Mouse (Mus musculus) embryonic fibroblast, embryonic 13.5 days (primary cell): ENCODE data around the gene Slc25a28. TPM values are rescaled to one million over a fixed set of nuclear protein-coding genes. Genes with fewer than 3 reads are reported as not detected.

Experiments
- H3K27ac ChIP-seq: 2 replicates; pipeline ENCODE4 v1.5.1; 2012; ENCODE audit warnings: low read length, control low read depth, inconsistent platforms; ENCODE audit not compliant: insufficient read depth
- H3K4me1 ChIP-seq: 2 replicates; pipeline ENCODE4 v1.6.1; 2011; ENCODE audit warnings: low read length; ENCODE audit not compliant: control insufficient read depth, insufficient read depth
- H3K4me3 ChIP-seq: 2 replicates; pipeline ENCODE4 v1.5.1; 2011; ENCODE audit warnings: mild to moderate bottlenecking, control low read depth, low read length; ENCODE audit not compliant: insufficient read depth
- CTCF ChIP-seq: IDR thresholded peaks from 2 replicates; pipeline ENCODE4 v1.5.1; 2011; ENCODE audit warnings: mild to moderate bottlenecking, control low read depth, low read length, moderate library complexity, borderline replicate concordance; ENCODE audit not compliant: insufficient read depth
- POLR2A ChIP-seq: IDR thresholded peaks from 2 replicates; pipeline ENCODE4 v1.6.1; 2011; ENCODE audit warnings: low read depth, mild to moderate bottlenecking, control low read depth, low read length, moderate library complexity
- polyA plus RNA-seq: library from polyadenylated mRNA; stranded (reverse); fragments of >200 nt; gene quantifications from 2 replicates; pipeline ENCODE4 v1.2.4, GENCODE M21; 2011; ENCODE audit warnings: low read depth; ENCODE audit not compliant: missing spikeins, insufficient read length

Gene Slc25a28
- polyA plus RNA-seq, 1 experiment, result 16.0 TPM

GRCm38 (mm10) chr19:43662176-43662967 is 12.3 kb downstream of the Slc25a28 start:
- no peak overlapping the region for H3K27ac ChIP-seq
- TF ChIP-seq POLR2A (no peak), CTCF (no peak)

DNA sequence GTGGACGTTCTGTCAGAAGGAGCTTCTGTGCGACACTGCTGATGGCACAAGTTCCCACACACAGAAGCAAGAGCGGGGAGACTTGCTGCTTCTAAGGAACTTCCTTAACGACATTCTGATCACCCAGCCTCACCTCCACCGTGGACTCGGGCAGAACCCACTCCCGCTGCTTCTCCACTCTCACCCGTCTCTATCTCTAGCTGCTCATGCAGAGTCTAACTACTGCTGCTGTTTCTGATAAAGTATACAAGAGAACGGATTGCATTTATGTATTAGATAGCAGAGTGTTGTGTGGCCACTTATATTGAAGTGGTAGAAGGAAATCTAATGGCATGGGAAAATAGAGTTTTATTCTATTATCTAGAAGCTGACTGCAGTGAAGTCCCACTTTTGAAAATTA is 13.9 kb downstream of the Slc25a28 start:
- TF ChIP-seq POLR2A (no peak), CTCF (no peak)
- Histone ChIP-seq H3K27ac (no peak overlapping the region), H3K4me3 (no peak overlapping the region), H3K4me1 (0 out of 2 replicates have a peak, but pooled peaks cover 2% of the 10 kb centered on the region)

More at GRCm38 (mm10) chr19:43662176-43662967, 12.3 kb downstream of the Slc25a28 start:
- H3K4me1 ChIP-seq, result peaks cover 5% of the 10 kb centered on the region; the same call in 1 of the 2 replicates
- no peak overlapping the region for H3K4me3 ChIP-seq

DNA sequence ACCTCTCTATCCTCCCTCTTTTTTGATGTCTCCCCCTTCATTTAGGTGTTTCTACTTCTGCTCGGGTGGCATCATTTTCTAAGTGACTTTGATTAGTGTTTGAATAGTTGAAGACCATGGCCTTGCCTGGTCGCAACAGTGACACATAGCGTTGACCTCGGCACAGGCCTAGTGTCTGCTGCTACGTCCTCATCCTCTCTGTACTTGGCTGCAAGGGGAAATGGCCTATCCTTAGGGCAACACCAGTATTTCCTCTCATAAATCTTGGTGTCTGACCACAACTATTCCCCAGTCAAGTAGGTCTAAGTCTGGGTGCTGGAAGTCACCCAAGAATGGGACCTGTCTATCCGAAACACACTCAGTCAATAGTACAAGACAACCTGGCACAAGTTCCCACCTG is 15.0 kb downstream of the Slc25a28 start:
- H3K4me3 ChIP-seq, result no peak overlapping the region
- no peak overlapping the region for H3K27ac ChIP-seq
- TF ChIP-seq CTCF, result no peak
- no peak for TF ChIP-seq POLR2A
- H3K4me1 ChIP-seq, result 0 out of 2 replicates have a peak, but pooled peaks cover 2% of the 10 kb centered on the region

GRCm38 (mm10) chr19:43655735-43656492 is 18.8 kb downstream of the Slc25a28 start:
- no peaks in the 10 kb centered on the region for H3K4me1 ChIP-seq
- no peak for TF ChIP-seq POLR2A
- peak; percentile 91 for TF ChIP-seq CTCF
- no peak overlapping the region for H3K27ac ChIP-seq
- H3K4me3 ChIP-seq, result no peak overlapping the region

- Histone ChIP-seq H3K4me3 (no peak overlapping the region), H3K4me1 (no peaks in the 10 kb centered on the region), H3K27ac (no peak overlapping the region)
- no peak for TF ChIP-seq CTCF
Observed at GRCm38 (mm10) chr19:43651241-43651785, 23.4 kb downstream of the Slc25a28 start.

- no peak overlapping the region for H3K27ac ChIP-seq
- TF ChIP-seq CTCF, result no peak
- TF ChIP-seq POLR2A, result no peak
- H3K4me3 ChIP-seq, result no peak overlapping the region
- no peaks in the 10 kb centered on the region for H3K4me1 ChIP-seq
Observed at GRCm38 (mm10) chr19:43648343-43648742, 26.3 kb downstream of the Slc25a28 start.

DNA sequence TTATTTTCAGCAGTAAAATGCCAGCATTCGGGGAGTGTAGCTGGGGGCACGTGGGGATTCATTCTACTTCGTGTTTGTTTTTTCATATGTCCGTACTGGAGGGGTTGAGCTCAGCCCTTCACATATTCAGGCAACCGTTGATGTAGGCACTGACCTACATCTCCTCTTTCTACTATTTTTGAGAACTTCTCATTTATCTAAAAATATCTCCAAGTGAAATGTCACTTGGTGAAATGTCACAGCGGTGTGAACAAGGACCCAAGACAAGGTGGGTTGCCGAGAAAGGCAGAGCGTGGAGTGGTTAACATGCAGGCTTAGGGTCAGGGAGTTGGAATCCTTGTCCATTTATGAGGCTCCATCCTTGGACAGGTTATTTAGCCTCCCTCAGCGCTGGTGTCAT is 27.4 kb downstream of the Slc25a28 start:
- no peak for TF ChIP-seq CTCF
- TF ChIP-seq POLR2A, result no peak
- Histone ChIP-seq H3K4me3 (no peak overlapping the region), H3K27ac (no peak overlapping the region), H3K4me1 (no peaks in the 10 kb centered on the region)

DNA sequence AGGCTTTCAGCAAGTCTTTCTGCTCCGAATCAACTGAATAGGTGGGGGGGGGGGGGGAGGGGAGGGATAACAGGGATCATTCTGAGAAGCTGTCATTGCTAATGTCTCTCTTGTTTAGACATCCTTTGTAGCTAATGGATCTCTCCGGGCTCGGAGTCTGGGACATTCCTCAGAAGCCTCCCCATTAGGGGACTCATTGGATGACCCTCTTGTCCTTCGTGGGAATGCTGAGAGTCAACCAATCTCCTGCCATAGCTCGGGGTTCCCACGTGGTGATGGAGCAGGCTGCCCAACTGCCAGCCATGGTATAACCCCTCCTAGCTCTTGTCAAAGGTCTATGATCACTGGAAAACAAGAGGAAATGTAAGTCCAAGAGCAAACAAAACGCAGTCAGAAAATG is 27.8 kb downstream of the Slc25a28 start:
- Histone ChIP-seq H3K4me1 (no peaks in the 10 kb centered on the region), H3K27ac (no peak overlapping the region), H3K4me3 (no peak overlapping the region)
- TF ChIP-seq CTCF (no peak), POLR2A (no peak)

- H3K27ac ChIP-seq, result no peak overlapping the region
- no peak overlapping the region for H3K4me3 ChIP-seq
- no peaks in the 10 kb centered on the region for H3K4me1 ChIP-seq
- TF ChIP-seq POLR2A (no peak), CTCF (no peak)
Observed at GRCm38 (mm10) chr19:43645508-43645907, 29.2 kb downstream of the Slc25a28 start.
